27 mouse cellular contexts compared by ENCODE assay signal in genomic region chr11:18163156-18164024, GRCm38 (mm10).
A peak's percentile ranks its signal among the peaks of the same experiment; 100 is the strongest.
DNase-seq lines count a peak whose midpoint lies in the region; ATAC-seq and TF ChIP-seq lines count a peak whose summit lies in the region.
"Had no signal": no experiment of that assay in that cellular context is flagged by ENCODE, and none has a peak within 500 bp of the region (broad histone marks: within the 10 kb centered on the region; RNA-seq: fewer than 3 reads in every experiment).

No protein-coding gene starts in this region.

- H3K4me2 ChIP-seq in lung, postnatal 0 days (replicated peaks; ENCODE audit: low read depth, low read length), result no peak overlapping the region
- no peak overlapping the region for H3K4me2 ChIP-seq in forebrain, embryonic 15.5 days (replicated peaks)
- H3K4me2 ChIP-seq: embryonic facial prominence, embryonic 12.5 days; heart, embryonic 15.5 days; hindbrain, embryonic 15.5 days; kidney, embryonic 15.5 days; limb, embryonic 15.5 days; liver, embryonic 13.5 days; midbrain, embryonic 15.5 days had no signal

- H3K27me3 ChIP-seq in lung, postnatal 0 days (replicated peaks; ENCODE audit: insufficient read depth, low read length), result no peaks in the 10 kb centered on the region
- no peaks in the 10 kb centered on the region for H3K27me3 ChIP-seq in forebrain, embryonic 15.5 days
- H3K27me3 ChIP-seq: embryonic facial prominence, embryonic 12.5 days; heart, embryonic 15.5 days; hindbrain, embryonic 15.5 days; kidney, embryonic 15.5 days; limb, embryonic 15.5 days; liver, embryonic 13.5 days; midbrain, embryonic 15.5 days had no signal

- no peaks in the 10 kb centered on the region for H3K9me3 ChIP-seq in lung, postnatal 0 days (ENCODE audit: low read length)
- H3K9me3 ChIP-seq in forebrain, embryonic 15.5 days, result no peaks in the 10 kb centered on the region
- H3K9me3 ChIP-seq: embryonic facial prominence, embryonic 12.5 days; heart, embryonic 10.5 days; heart, embryonic 15.5 days; hindbrain, embryonic 15.5 days; kidney, embryonic 15.5 days; limb, embryonic 10.5 days; limb, embryonic 15.5 days; liver, embryonic 13.5 days; midbrain, embryonic 15.5 days had no signal

- no peak for TF ChIP-seq EP300 in lung, postnatal 0 days (IDR thresholded peaks at IDR 0.05)

- DNase-seq in lung, postnatal 0 days (ENCODE audit: low spot score), result peak; percentile 56
- DNase-seq in lung, postnatal 10 days, result no peak
- DNase-seq in fat pad, adult 2 months (ENCODE audit: extremely low read depth, low read depth, low spot score), result peak; percentile 16
- DNase-seq in layer of hippocampus, adult 18-20 months (ENCODE audit: low spot score in 2 of 2), result no peak
- DNase-seq in kidney, postnatal 14 days, result no peak
- DNase-seq: adrenal gland, adult 2 months; B cell, adult 2 months; cerebellum, adult 11 months; cerebellum, adult 9-10 months; cerebellum, postnatal 36 days; gastrocnemius, postnatal 10 days; kidney, adult 18-20 months; layer of hippocampus, adult 9-11 months; liver, embryonic 13.5 days; lung, adult 18-20 months; lung, postnatal 14 days; thymus, postnatal 4 days had no signal

- H3K4me3 ChIP-seq in lung, postnatal 0 days (ENCODE audit: low read depth, low read length), result no peak overlapping the region
- H3K4me3 ChIP-seq in forebrain, embryonic 15.5 days, result no peak overlapping the region
- H3K4me3 ChIP-seq: embryonic facial prominence, embryonic 12.5 days; heart, embryonic 10.5 days; heart, embryonic 15.5 days; hindbrain, embryonic 15.5 days; kidney, embryonic 15.5 days; limb, embryonic 10.5 days; limb, embryonic 15.5 days; liver, embryonic 13.5 days; midbrain, embryonic 15.5 days had no signal

- ATAC-seq in lung, postnatal 0 days, result no peak
- ATAC-seq in forebrain, embryonic 15.5 days (replicated peaks), result peak; percentile 92
- ATAC-seq: inflammation-experienced regulatory T-cells, adult 6 months had no signal

- no peaks in the 10 kb centered on the region for H3K36me3 ChIP-seq in lung, postnatal 0 days (ENCODE audit: insufficient read depth, low read length)
- H3K36me3 ChIP-seq in forebrain, embryonic 15.5 days, result no peaks in the 10 kb centered on the region
- H3K36me3 ChIP-seq: embryonic facial prominence, embryonic 12.5 days; heart, embryonic 10.5 days; heart, embryonic 15.5 days; hindbrain, embryonic 15.5 days; kidney, embryonic 15.5 days; limb, embryonic 10.5 days; limb, embryonic 15.5 days; liver, embryonic 13.5 days; midbrain, embryonic 15.5 days had no signal

- WGBS in lung, postnatal 0 days, result 69% methylated on average over 5 of the region's 5 CpGs
- WGBS in forebrain, embryonic 15.5 days, result 37% methylated on average over 5 of the region's 5 CpGs

- no peak overlapping the region for H3K27ac ChIP-seq in lung, postnatal 0 days (ENCODE audit: low read length)
- no peak overlapping the region for H3K27ac ChIP-seq in forebrain, embryonic 15.5 days (replicated peaks)
- H3K27ac ChIP-seq: embryonic facial prominence, embryonic 12.5 days; heart, embryonic 10.5 days; heart, embryonic 15.5 days; hindbrain, embryonic 15.5 days; kidney, embryonic 15.5 days; limb, embryonic 10.5 days; limb, embryonic 15.5 days; liver, embryonic 13.5 days; midbrain, embryonic 15.5 days had no signal

- TF ChIP-seq CTCF in lung, postnatal 0 days (IDR thresholded peaks at IDR 0.05), result no peak

- no peaks in the 10 kb centered on the region for H3K4me1 ChIP-seq in lung, postnatal 0 days (ENCODE audit: insufficient read depth, low read depth, low read length)
- H3K4me1 ChIP-seq in forebrain, embryonic 15.5 days, result no peaks in the 10 kb centered on the region
- H3K4me1 ChIP-seq: embryonic facial prominence, embryonic 12.5 days; heart, embryonic 10.5 days; heart, embryonic 15.5 days; hindbrain, embryonic 15.5 days; kidney, embryonic 15.5 days; limb, embryonic 10.5 days; limb, embryonic 15.5 days; liver, embryonic 13.5 days; midbrain, embryonic 15.5 days had no signal

- no peak overlapping the region for H3K9ac ChIP-seq in lung, postnatal 0 days (replicated peaks; ENCODE audit: low read depth)
- H3K9ac ChIP-seq in forebrain, embryonic 15.5 days (replicated peaks), result no peak overlapping the region
- H3K9ac ChIP-seq: embryonic facial prominence, embryonic 12.5 days; heart, embryonic 15.5 days; hindbrain, embryonic 15.5 days; kidney, embryonic 15.5 days; limb, embryonic 15.5 days; liver, embryonic 13.5 days; midbrain, embryonic 15.5 days had no signal

Comparison
In these comparisons a context has a peak if more than half of its experiments do, and no peak if none do; other contexts are left out.
1. DNase-seq: peak in lung, postnatal 0 days (single experiment) and fat pad, adult 2 months (single experiment); none in lung, postnatal 10 days (single experiment), layer of hippocampus, adult 18-20 months (0 of 2) and kidney, postnatal 14 days (single experiment).